Mouse (Mus musculus): ENCODE data around the gene Wfdc6a. TPM values are rescaled to one million over a fixed set of nuclear protein-coding genes. Genes with fewer than 3 reads are reported as not detected.

The Wfdc6a gene
- polyA plus RNA-seq, 1 experiment: not detected

DNA sequence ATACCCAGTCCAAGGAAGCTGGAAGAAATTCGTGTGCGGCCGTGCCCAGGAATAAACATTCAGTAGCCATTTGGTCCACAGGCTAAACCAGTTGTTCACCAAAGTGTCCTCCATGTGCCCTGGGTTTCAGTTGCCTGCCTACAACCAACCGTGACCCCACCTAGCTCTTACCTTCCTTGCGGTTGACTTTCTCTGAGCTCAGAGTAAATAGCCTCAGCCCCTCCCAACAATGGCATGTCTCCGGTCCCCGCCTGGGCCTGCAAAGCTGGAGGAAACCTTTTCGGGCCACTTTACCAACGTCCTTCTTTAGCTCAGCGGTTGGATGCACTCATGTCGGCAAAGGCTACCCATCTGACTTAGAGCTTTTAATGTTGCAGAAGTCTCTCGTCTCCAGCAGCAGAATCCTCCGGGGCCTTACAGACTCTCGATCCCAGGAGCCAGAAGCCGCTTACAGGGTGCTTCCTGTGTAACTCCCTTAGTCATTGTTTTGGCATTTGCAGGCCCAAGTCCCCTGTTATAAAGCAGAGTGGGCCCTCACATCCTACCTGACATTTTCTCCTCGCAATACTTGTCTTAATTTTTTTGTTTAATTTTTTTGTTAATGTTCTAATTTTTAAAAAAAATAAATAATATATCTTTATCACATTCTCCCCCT lies 26.1 kb downstream of the Wfdc6a start:
- TF ChIP-seq CEBPB (IDR thresholded peaks at IDR 0.05; ENCODE audit: low read depth): no peak
- no peak for TF ChIP-seq MYOD1 (IDR thresholded peaks at IDR 0.05; ENCODE audit: control insufficient read depth, insufficient read length, low read depth)
- no peak for TF ChIP-seq CTCF (IDR thresholded peaks at IDR 0.05; ENCODE audit: control insufficient read depth, insufficient read depth, insufficient read length)
- no peak for TF ChIP-seq FOSL1 (IDR thresholded peaks at IDR 0.05; ENCODE audit: insufficient read depth, low read length, poor library complexity, severe bottlenecking)
- no peak for TF ChIP-seq MAX (IDR thresholded peaks at IDR 0.05)
- TF ChIP-seq USF1 (IDR thresholded peaks at IDR 0.05; ENCODE audit: low read depth): no peak
- no peak for TF ChIP-seq MYOG (IDR thresholded peaks at IDR 0.05; ENCODE audit: control insufficient read depth, extremely low read depth, insufficient read length)
- Histone ChIP-seq H3K79me3 (ENCODE audit: low read depth) (no peaks in the 10 kb centered on the region), H3K36me3 (ENCODE audit: control insufficient read depth, insufficient read depth) (no peaks in the 10 kb centered on the region), H3ac (ENCODE audit: control insufficient read depth, insufficient read length, low read depth) (no peak overlapping the region), H3K79me2 (ENCODE audit: control insufficient read depth, insufficient read depth) (no peaks in the 10 kb centered on the region), H3K4me3 (ENCODE audit: insufficient read depth, poor library complexity, severe bottlenecking) (no peak overlapping the region), H3K27me3 (ENCODE audit: control insufficient read depth, insufficient read depth, insufficient read length) (peaks cover 32% of the 10 kb centered on the region)

DNA sequence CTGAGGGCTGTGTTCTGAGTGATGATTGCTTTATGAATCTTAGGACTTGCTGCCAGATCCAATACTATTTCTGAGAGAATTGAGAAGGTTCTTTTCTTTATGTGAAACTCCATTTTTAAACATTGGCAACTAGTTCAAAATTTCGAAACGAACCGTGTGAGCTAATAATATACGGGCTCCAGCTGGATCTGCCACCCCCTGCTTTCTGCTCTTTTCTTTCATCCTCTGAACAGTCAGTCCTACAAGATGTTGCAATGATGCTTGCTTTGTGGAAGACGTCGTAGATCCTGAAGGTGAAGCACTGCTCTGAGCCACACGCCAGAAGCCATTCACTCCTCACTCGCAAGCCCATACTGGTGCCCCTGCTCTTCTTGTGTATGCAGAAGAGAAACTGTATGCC lies 26.8 kb downstream of the Wfdc6a start:
- no peaks in the 10 kb centered on the region for H3K36me3 ChIP-seq (ENCODE audit: control insufficient read depth, insufficient read depth)
- H3K79me2 ChIP-seq (ENCODE audit: control insufficient read depth, insufficient read depth): no peaks in the 10 kb centered on the region
- no peak overlapping the region for H3ac ChIP-seq (ENCODE audit: control insufficient read depth, insufficient read length, low read depth)
- H3K27me3 ChIP-seq (ENCODE audit: control insufficient read depth, insufficient read depth, insufficient read length): peaks cover 29% of the 10 kb centered on the region
- TF ChIP-seq FOSL1 (IDR thresholded peaks at IDR 0.05; ENCODE audit: insufficient read depth, low read length, poor library complexity, severe bottlenecking) (no peak), MYOG (IDR thresholded peaks at IDR 0.05; ENCODE audit: control insufficient read depth, extremely low read depth, insufficient read length) (no peak), USF1 (IDR thresholded peaks at IDR 0.05; ENCODE audit: low read depth) (no peak), CEBPB (IDR thresholded peaks at IDR 0.05; ENCODE audit: low read depth) (no peak), MAX (IDR thresholded peaks at IDR 0.05) (no peak), MYOD1 (IDR thresholded peaks at IDR 0.05; ENCODE audit: control insufficient read depth, insufficient read length, low read depth) (no peak), CTCF (IDR thresholded peaks at IDR 0.05; ENCODE audit: control insufficient read depth, insufficient read depth, insufficient read length) (no peak)
- H3K4me3 ChIP-seq (ENCODE audit: insufficient read depth, poor library complexity, severe bottlenecking): no peak overlapping the region
- no peaks in the 10 kb centered on the region for H3K79me3 ChIP-seq (ENCODE audit: low read depth)

DNA sequence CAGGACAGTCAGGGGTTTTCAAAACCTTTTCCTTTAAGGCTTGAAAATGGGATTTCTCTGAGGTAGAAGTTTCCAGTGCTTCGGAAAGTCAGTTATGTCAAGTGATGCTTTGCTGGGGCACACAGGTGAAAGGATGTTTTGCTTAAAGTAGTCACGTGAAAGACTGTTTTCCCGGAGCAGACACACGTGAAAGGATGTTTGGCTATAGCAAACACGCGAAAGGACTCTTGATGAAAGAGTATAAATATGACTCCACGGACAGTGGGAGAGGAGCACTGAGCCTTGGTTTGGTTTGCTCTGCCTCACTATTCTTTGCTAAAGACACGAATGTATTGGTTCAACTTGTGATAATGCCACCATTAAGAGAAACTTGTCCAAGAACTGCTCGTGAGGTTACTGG lies 33.7 kb downstream of the Wfdc6a start:
- no peaks in the 10 kb centered on the region for H3K36me3 ChIP-seq (ENCODE audit: control insufficient read depth, insufficient read depth)
- no peaks in the 10 kb centered on the region for H3K79me2 ChIP-seq (ENCODE audit: control insufficient read depth, insufficient read depth)
- no peak overlapping the region for H3K4me3 ChIP-seq (ENCODE audit: insufficient read depth, poor library complexity, severe bottlenecking)
- TF ChIP-seq CEBPB (IDR thresholded peaks at IDR 0.05; ENCODE audit: low read depth) (no peak), MAX (IDR thresholded peaks at IDR 0.05) (no peak), FOSL1 (IDR thresholded peaks at IDR 0.05; ENCODE audit: insufficient read depth, low read length, poor library complexity, severe bottlenecking) (no peak), MYOD1 (IDR thresholded peaks at IDR 0.05; ENCODE audit: control insufficient read depth, insufficient read length, low read depth) (no peak), MYOG (IDR thresholded peaks at IDR 0.05; ENCODE audit: control insufficient read depth, extremely low read depth, insufficient read length) (no peak), CTCF (IDR thresholded peaks at IDR 0.05; ENCODE audit: control insufficient read depth, insufficient read depth, insufficient read length) (no peak), USF1 (IDR thresholded peaks at IDR 0.05; ENCODE audit: low read depth) (no peak)
- H3K27me3 ChIP-seq (ENCODE audit: control insufficient read depth, insufficient read depth, insufficient read length): peaks cover 52% of the 10 kb centered on the region
- no peaks in the 10 kb centered on the region for H3K79me3 ChIP-seq (ENCODE audit: low read depth)
- H3ac ChIP-seq (ENCODE audit: control insufficient read depth, insufficient read length, low read depth): no peak overlapping the region

DNA sequence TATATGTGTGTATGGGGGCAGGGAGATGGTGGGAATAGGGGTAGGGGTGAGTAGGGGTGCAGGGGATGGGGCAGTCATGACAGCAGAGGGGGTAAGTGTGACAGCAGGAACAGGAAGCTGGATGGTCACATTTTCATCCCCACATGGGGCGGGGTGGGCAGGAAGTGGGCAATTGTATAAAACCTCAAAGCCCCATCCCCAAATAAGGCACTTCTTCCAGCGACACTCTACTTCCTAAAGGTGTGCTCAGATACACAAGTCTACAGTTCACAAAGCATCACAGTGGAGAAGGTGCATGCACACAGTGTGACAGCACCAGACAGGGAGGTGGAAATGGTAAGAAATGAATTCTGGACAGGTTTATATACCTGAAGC lies 34.4 kb downstream of the Wfdc6a start:
- Histone ChIP-seq H3K79me2 (ENCODE audit: control insufficient read depth, insufficient read depth) (no peaks in the 10 kb centered on the region), H3ac (ENCODE audit: control insufficient read depth, insufficient read length, low read depth) (no peak overlapping the region), H3K4me3 (ENCODE audit: insufficient read depth, poor library complexity, severe bottlenecking) (no peak overlapping the region), H3K36me3 (ENCODE audit: control insufficient read depth, insufficient read depth) (no peaks in the 10 kb centered on the region), H3K79me3 (ENCODE audit: low read depth) (no peaks in the 10 kb centered on the region), H3K27me3 (ENCODE audit: control insufficient read depth, insufficient read depth, insufficient read length) (peaks cover 49% of the 10 kb centered on the region)
- TF ChIP-seq MAX (IDR thresholded peaks at IDR 0.05): no peak
- no peak for TF ChIP-seq CTCF (IDR thresholded peaks at IDR 0.05; ENCODE audit: control insufficient read depth, insufficient read depth, insufficient read length)
- TF ChIP-seq MYOD1 (IDR thresholded peaks at IDR 0.05; ENCODE audit: control insufficient read depth, insufficient read length, low read depth): no peak

DNA sequence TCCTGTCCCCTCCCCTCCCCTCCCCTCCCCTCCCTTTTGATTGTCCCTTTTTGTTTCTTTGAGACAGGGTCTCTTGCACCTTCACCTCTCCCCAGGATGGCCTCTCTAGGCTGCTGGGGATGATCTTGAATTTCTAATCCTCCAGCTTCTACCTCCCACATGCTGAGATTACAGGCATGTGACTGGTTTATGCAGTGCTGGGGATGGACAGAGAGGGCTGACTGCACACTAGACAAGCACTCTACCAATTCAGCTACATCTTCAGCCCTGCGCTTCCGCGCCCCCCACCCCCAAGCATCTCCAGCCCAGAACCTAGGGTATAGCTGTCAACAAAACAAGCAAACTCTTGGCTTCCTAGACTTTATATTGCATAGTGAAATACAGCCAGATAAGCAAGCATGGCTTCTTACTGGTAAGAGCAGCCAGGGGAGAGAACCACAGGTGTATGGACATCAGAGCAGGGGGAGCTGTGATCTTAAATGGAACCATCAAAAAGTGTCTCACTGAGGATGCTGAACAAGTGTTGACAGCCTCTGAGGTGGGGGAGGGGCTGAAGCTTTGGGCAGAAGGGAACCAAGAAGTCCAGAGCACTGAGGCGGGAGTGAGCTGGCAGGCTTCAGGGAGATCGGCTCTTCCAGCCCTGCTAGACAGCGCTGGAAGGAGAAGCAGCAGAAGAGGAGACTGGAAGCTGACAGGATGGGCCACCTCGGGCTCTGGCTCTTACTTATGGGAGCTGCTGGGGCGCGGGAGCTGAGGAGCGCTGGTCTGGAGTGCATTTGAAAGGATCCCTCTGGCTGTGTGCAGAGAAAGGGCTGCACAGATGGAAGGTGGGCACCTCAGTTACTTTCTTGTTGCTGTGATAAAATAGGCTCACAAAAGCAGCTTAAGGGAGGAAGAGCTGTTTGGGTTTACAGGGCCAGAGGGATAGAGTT lies 35.0 kb downstream of the Wfdc6a start:
- Histone ChIP-seq H3K36me3 (ENCODE audit: control insufficient read depth, insufficient read depth) (no peaks in the 10 kb centered on the region), H3K79me2 (ENCODE audit: control insufficient read depth, insufficient read depth) (no peaks in the 10 kb centered on the region), H3K4me3 (ENCODE audit: insufficient read depth, poor library complexity, severe bottlenecking) (no peak overlapping the region), H3K27me3 (ENCODE audit: control insufficient read depth, insufficient read depth, insufficient read length) (peaks cover 44% of the 10 kb centered on the region), H3ac (ENCODE audit: control insufficient read depth, insufficient read length, low read depth) (no peak overlapping the region), H3K79me3 (ENCODE audit: low read depth) (no peaks in the 10 kb centered on the region)
- no peak for TF ChIP-seq MYOD1 (IDR thresholded peaks at IDR 0.05; ENCODE audit: control insufficient read depth, insufficient read length, low read depth)
- no peak for TF ChIP-seq CEBPB (IDR thresholded peaks at IDR 0.05; ENCODE audit: low read depth)
- no peak for TF ChIP-seq CTCF (IDR thresholded peaks at IDR 0.05; ENCODE audit: control insufficient read depth, insufficient read depth, insufficient read length)
- no peak for TF ChIP-seq USF1 (IDR thresholded peaks at IDR 0.05; ENCODE audit: low read depth)
- TF ChIP-seq MYOG (IDR thresholded peaks at IDR 0.05; ENCODE audit: control insufficient read depth, extremely low read depth, insufficient read length): no peak
- TF ChIP-seq FOSL1 (IDR thresholded peaks at IDR 0.05; ENCODE audit: insufficient read depth, low read length, poor library complexity, severe bottlenecking): no peak
- no peak for TF ChIP-seq MAX (IDR thresholded peaks at IDR 0.05)

Data from C2C12 (cell line).